Mouse (Mus musculus) left cerebral cortex, postnatal 4 days (tissue): Measurements from ENCODE around the gene E130114P18Rik. TPM values are rescaled to one million over a fixed set of nuclear protein-coding genes. Genes with fewer than 3 reads are reported as not detected.

Experiments used
- DNase-seq: peaks from one replicate; pipeline ENCODE4 v3.0.0-alpha.2; 2022
- intact Hi-C: fragments of 180-260 bp; cut with DNase I; formaldehyde crosslinking; loops from one replicate; pipeline ENCODE4 v1.15.1; 2025
- total RNA-seq, 2 experiments: library from RNA; stranded (reverse); gene quantifications; 2 replicates each; pipeline ENCODE4 v1.2.3; 2021

The E130114P18Rik gene
- total RNA-seq, 2 experiments from 2014 or later = 6.6 to 8.2 TPM

DNA sequence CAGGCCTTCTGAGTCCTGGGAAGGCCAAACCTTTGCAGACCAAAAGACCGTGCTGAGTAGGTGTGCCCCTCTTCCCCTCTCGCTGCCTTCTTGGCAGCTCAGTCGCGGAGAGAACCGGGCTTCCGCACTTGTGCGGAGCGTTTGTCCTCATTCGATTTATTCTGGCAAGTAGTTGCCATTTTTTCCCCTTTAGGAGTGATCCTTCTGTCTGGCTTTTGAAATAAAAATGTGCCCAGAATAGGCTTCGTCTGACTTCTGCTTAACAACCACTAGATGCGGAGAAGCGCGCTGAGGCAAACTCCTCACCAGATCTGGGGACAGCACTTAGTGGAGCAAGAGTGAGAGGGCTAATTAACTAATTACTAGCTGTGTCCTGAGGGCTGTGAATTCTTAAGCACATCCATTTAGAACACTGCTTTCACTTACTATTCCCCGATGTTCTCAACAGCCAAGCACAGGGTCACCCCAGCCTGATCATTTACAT lies 19.9 kb downstream of the E130114P18Rik start:
- DNase-seq = peak; percentile 44
- intact Hi-C loops = loop anchor here (10.0 kb wide), 2 partner anchors 567 to 687 kb away; no protein-coding TSS in a partner anchor

DNA sequence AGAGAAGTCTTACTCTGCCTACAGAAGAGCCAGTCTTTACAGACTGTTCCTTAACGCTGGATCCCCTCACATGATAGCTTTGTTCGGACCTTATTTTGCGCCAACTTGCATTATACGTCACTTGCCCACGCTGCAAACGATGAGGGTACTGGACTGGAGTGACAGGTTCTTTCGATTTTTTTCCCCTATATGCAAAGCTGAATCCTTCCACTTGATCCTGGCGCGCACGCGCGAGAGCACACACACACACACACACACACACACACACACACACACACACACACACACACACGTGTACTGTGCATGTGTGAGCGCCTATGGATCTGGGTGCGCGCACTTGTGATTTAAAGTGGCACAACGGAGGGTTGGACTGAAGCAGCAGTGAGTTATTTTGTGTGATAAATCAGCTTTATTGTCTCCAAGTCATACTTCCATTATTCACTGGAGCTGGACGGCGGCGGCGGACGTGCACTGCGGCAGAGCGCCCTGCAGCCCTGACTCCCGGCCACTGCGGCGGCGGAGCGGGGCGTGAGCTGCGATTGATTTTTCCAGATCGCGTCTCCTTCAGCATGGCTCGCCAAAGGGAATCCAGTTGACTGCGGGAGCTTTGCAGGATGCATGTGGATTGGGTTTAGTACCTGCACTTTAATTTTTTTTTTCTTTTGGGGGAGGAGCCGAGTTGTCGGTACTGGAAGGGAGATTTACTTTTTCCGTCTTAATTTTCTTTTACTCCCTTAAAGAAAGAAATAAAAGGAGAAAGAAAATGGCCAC lies 20.5 kb downstream of the E130114P18Rik start:
- peak; percentile 71 for DNase-seq
- intact Hi-C loops = loop anchor here (10.0 kb wide), 2 partner anchors 567 to 687 kb away; no protein-coding TSS in a partner anchor

DNA sequence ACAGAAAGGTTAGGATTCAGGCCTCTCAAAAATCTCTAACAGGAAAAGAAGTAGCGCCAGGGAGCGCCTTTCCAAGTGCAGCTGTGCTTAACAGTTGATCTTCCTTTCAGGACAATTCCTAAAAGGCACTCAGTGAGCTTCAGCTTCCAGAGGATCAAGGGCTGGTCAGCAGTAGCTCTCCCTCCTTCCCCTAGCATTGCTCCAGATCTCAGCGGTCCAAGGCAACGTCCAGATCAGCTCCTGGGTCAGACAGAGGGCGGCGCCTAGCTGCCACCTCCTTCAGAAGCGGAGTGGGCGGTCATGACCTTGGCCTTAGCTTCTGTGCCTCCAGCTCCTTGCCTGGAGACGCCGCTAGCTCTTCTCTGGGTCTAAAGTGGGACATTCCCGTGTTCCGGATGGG lies 23.6 kb downstream of the E130114P18Rik start:
- DNase-seq = peak; percentile 35
- intact Hi-C loops = loop anchor here (5.0 to 10.0 kb wide), 3 partner anchors 571 to 717 kb away; no protein-coding TSS in a partner anchor

DNA sequence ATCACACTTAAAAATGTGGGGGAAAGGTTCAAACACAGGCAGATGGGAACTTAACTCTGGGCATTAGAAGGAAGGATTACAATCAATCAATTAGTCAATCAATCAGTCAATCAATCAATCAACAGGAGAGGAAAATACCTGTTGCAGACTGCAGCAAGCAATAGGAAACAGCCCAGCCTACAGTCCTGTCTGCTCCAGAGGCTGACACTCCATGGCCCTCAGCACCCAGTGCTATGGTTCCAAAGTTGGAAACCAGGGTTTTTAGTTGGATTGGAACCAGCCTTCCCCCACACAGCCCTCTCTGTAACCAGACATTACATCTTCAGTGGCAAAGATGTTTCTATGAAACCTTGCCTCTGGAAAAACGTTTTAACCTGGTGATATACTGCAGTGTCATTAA lies 24.4 kb downstream of the E130114P18Rik start:
- intact Hi-C loops = loop anchor here (5.0 to 10.0 kb wide), 3 partner anchors 571 to 716 kb away; no protein-coding TSS in a partner anchor
- DNase-seq = no peak

DNA sequence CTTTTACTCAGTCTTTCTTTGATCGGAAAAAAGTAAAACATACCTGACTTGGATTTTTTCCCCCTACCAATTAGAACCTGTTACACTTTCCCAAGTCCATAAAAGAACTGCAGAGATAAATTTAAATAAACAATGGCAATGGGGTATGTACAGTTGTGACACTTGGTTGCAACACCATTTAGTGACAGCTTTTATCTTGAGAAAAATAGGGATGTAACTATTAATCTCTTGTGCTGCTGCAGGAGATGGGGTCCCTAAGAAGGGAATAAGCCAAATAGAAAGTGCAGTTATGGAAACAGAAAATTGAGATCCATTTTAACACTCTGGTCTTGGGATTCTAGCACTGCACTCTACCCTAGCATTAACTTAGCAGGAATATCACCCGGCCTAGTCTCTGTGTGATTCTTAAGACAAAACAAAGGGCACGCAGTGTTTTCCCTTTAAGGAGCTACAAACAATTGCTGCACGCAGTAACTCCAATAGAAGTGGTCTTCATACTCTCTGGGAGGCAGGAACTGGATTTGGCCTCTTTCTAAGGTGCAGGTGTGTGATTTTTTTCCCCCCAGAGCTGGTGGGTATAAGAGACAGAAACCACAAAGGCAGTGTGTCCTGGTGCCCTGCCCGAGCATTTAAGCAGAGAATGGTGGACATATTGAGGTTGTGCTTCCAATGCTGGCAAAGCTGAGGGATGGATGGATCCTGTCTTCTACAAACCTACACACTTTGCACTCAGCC lies 25.4 kb downstream of the E130114P18Rik start:
- DNase-seq = no peak
- intact Hi-C loops = loop anchor here (5.0 to 10.0 kb wide), 3 partner anchors 572 to 715 kb away; no protein-coding TSS in a partner anchor

DNA sequence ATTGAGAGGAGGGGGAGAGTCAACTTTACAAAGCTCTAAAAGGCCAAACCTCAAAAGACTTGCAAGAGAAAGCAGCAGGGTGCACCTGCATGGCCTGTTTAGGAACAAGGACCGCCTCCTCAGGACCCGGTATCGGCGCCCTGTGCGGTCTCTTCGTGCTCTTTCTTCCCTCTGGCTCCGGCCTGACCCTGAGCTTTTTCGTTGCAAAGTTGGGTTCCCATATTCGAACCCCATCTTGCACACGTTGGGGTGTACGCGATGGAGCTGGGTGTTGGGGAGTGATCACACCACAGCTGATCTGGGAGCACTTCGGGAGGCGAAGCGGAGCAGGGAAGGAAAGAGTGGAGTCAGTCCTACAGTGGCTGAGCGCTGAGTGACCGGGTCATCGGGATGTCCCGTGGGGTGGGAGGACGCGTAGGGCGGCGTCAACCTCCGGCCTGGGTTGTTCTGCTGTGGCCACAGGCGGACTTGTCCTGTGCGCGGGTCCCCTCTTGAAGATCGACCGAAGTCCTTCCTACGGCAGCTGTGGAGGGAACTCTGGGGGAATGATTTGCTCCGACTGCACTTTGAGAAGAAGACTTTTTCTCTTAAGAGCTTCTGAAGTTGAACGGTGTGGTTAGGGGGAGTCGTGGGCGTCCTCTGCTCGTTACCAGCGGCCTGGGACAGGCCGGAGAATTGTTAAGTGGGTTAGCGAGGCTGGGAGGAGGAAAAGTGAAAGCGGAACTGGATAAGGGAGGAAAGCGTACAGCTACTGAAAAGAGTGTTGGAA lies 26.2 kb downstream of the E130114P18Rik start:
- peak; percentile 49 for DNase-seq

DNA sequence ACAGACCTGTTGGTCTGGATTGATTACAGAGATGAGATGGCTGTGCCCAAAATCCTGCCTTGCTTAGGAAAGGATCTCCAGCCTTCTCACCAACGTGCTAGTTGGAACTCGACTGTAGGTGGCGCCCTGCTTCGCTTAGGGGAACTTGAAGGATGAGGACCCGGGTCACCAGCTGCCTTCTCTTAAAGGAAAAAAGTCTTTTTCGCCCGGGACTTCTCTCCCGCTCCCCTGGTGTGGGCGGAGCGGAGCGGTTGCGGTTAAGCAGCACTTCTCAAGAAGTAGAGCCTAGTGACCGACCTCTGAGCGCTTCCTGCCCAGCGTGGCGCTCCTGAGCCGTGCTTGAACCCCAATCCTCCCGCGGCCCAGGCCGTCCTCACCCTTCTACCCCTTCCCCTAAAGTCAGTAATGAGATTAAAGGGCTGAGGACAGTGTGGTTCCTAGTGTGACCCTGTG lies 26.8 kb downstream of the E130114P18Rik start:
- peak; percentile 97 for DNase-seq
- intact Hi-C loops = loop anchor here (5.0 to 10.0 kb wide), 3 partner anchors 574 to 714 kb away; no protein-coding TSS in a partner anchor

More for the DNA sequence above, 26.2 kb downstream of the E130114P18Rik start:
- intact Hi-C loops = loop anchor here (5.0 to 10.0 kb wide), 3 partner anchors 573 to 714 kb away; no protein-coding TSS in a partner anchor

DNA sequence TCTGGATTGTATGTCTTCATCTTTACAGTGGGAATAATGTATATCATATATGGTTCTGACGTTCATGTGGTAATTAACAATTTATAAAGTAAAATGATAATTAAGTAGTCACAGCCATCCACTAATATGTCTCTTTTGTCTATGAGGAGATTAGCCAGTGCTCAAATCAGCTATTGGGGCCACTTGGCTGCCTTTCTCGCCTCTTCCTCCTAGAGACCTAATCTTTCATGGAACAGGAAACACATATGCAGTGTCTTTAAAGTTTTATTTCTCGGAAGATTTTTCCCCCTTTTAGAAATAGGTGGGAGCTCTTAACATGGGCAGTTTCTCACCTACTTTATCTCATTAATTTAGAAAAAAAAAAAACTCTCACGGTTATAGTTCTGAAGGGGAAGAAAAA lies 27.5 kb downstream of the E130114P18Rik start:
- intact Hi-C loops = loop anchor here (5.0 to 10.0 kb wide), 3 partner anchors 574 to 713 kb away; no protein-coding TSS in a partner anchor
- no peak for DNase-seq

DNA sequence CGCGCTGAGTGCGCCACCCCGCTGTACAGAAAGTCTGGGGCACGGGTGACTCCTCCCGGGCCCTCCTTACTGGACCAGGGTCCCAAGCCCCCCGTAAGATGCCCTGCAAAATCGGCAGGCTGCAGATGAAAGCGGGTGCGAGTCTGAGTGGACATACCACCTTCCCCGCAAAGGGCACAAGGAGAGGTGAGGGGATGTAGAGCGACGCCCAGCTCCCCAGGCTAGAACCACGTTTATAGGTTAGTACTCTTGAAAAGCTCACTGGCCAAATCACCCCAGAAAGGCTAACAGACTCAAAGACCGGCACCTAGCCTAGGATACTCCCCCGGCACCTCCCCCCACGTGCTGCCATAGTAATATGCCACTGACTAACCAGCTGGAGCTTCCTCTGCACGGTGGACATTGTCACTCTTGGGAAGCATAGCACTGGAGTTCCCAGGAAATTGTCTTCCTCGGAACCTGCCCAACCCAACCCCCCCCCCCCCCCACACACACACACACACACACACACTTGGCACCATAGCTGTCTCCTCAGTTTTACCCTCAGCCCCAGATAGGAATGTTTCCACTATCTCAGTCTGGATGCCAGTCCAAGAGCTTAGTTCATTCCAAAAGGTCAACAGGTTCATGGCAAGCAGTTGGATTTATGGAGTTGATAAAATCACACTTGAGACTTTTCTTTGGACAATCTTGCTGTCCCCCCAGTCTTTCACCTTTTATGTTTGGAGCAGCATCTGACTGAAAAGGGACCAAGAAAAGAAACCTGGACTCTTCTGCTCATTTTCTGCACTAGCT lies 31.6 kb downstream of the E130114P18Rik start:
- intact Hi-C loops = loop anchor here (5.0 to 10.0 kb wide), 3 partner anchors 164 to 1042 kb away; no protein-coding TSS in a partner anchor
- DNase-seq = no peak

DNA sequence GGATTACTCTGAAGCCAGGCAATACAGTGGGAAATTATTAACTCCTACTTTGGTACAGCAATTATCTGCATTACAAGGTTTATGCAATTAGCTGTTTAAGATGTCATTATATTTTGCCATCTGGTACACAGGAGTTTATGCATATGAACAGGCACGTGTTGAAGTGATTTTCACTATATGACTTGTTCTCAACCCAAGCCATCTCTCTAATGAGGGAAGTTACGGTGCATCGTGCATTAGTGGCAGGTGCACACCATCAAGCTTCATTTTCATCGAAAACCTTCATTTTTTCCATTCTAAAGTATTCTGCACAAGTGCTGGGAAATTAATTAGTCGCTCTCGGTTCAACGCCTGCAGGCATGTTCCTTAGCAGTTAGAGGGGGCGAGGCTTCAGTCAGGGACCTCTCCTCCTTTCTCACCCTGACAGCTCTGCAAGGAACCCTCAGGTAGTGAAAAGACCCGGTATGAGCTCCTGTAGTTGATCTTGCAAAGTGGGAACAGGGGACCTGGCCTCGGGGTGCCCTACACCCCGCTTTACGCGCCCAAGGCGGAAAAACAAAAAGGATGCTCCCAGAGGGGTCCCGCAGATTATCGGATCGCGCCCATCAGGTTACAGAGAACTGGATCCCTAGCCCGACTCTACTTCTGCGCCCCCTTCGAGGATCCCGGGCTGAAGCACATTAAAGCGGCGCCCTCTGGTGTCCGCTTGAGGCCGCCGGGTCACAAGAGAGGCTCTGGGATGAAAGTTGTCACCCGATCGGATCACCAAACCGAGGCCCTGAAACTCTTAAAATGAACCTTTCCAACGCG lies 32.4 kb downstream of the E130114P18Rik start:
- intact Hi-C loops = loop anchor here (5.0 to 10.0 kb wide), 3 partner anchors 163 to 1041 kb away; no protein-coding TSS in a partner anchor
- DNase-seq = peak; percentile 90

DNA sequence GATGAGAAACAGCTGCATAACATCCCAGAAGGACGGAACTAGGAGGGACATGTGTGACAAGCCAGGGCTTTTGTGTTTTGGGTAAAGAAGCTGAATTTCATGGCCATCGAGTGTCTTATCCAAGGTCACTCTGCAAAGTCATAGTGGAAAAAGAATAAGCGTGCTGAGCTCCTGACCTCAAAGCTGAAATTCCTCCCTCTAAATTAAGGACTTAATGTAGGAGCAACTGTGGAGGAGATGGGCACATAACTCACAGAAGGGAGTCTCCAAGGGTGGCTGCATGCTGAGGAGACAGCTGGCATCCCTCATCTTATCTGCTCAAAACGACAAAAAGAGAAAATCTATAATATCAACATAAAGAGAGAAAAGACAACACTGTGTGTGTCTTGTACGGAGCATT lies 33.9 kb downstream of the E130114P18Rik start:
- DNase-seq = no peak
- intact Hi-C loops = loop anchor here (10.0 kb wide), 1 partner anchor 1039 kb away; no protein-coding TSS in a partner anchor

DNA sequence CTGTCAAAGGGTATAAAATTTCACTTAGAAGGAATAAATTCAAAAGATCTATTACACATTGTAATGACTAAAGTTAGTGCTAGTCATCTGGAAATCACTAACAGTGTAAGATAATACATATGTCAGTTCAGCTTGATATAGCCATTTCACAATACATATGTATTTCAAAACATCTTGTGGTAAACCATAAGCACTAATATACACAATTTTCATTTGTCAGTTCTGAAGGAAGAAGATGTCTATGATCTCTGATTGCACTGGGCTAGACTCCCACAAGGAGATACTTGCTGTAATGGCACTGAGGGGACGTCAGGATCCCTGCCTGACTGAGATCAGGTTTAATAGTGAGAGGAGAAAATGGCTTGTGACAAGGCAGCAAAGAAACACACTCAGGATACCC lies 44.5 kb downstream of the E130114P18Rik start:
- DNase-seq = no peak

DNA sequence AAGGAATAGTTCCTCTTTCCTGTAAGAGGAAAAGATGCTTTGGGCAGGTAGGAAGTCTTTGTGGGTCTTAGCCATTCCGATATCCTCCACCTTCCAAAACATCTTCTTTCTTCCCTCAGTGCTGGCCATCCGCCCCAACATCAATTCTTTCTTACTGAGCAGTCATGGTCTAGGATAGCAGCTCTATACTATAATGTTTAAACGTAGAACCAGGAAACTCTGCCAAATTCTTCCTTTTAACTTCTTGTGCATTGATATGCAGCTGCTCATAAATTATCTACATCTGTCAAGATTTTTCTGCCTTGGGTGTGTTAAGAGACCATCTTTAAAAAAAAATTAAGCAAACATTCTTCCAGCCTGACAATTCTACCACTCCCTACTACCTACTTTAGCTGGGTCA lies 47.5 kb downstream of the E130114P18Rik start:
- intact Hi-C loops = no loop called here

More for the DNA sequence above, 44.5 kb downstream of the E130114P18Rik start:
- intact Hi-C loops = no loop called here

DNA sequence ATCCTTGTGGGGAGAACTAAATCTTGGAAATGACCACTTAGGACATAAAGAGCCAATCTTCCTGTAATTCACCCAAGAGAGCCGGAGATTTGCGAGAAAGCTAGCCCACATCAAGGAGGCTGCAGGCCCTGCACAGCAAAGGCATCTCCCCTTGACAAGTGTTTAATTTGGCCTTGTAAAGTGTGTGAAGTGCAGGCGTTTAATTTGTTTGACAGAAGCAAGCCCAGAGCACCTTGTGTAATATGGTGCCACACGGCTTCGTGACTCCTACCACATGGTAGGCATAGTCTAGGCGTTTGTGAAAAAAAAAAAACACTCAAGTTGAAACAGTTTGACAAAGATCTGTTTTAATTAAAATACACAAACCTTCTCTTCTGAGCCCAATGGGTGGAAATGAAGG lies 47.9 kb downstream of the E130114P18Rik start:
- DNase-seq = no peak
- intact Hi-C loops = no loop called here

More for the DNA sequence above, 47.5 kb downstream of the E130114P18Rik start:
- DNase-seq = no peak

DNA sequence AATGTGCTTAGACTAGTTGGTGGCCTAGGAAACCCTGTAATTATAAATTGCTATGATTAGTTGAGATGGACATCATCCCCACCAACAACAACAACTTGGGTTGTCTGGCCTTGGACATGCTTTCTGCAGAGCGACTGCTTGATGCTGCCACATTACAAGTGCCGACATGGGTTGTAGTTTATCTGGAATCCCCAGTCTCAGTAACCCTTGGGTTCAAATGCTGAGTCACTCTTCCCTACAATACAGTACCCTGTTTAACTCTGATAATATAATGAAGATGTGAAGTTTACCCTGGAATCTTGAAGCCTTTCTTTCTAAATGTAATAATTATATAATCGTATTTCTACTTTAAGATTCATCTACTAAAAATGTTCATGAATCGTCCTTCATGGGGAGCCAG lies 49.4 kb downstream of the E130114P18Rik start:
- intact Hi-C loops = no loop called here

DNA sequence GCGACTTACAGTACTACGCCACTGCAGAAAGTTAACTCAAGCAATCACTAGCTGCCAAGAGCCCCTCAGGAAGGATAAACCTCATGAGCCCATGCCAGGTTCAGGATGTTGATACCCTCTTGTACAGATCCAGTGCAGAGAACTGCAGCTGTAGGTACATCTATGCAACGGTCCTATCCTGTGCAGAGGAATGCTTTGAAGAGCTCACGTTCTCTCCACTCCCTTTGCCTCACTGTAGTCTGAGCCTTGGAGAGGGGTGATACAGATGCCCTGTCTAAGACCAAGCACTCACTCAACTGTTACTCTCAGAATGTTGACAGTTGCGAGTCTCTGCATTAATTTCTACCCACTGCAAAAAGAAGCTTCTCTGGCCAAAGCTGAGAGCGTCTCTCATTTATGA lies 54.5 kb downstream of the E130114P18Rik start:
- intact Hi-C loops = no loop called here
- DNase-seq = no peak

More for the DNA sequence above, 49.4 kb downstream of the E130114P18Rik start:
- DNase-seq = no peak

DNA sequence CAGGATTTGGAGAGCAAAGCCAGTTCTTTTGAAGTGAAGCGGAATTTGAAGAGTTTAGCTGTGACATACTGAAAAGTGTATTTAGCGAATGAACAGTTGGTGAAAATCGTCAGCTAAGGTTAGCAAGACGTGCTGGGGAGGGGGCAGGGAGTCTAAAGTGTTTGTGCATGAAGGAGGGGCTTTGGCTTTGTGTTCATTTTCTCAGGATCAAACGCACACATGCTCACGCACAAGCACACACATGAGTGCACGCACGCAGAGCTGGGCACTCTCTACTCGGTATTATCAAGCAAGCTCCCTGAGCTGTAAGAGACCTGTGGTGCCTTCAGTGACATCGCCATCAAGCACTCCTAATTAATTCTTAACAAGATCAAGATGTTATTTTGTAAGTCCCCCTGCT lies 55.2 kb downstream of the E130114P18Rik start:
- DNase-seq = no peak
- intact Hi-C loops = no loop called here

DNA sequence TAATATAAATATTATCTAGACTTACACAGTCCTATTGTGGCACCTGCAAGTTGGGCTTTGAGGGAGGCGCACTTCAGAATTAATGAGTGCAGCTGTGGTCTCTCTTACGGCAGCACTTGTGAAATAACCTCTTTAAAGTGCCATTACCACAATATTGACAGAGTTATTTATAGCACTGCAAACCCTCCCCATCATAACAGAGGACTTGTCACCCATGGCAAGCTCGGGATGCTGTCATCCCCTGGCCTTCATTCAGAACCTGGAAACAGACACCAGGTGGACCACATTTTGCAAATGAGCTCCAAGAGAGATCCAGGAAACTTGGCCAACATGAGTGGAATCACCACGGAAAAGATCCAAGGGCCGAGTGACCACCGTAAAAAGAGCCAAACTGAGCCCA lies 63.3 kb downstream of the E130114P18Rik start:
- no peak for DNase-seq
- intact Hi-C loops = no loop called here
